Mouse (Mus musculus) forebrain, postnatal 0 days (tissue): ENCODE data around the gene Fam3b. TPM values are rescaled to one million over a fixed set of nuclear protein-coding genes. Genes with fewer than 3 reads are reported as not detected.

Source experiments
- ATAC-seq: fragments of 200-750 bp; cut with Nextera tagmentation; 2 replicates; pipeline ENCODE4 v1.8.0; 2017; ENCODE audit warnings: mild to moderate bottlenecking, moderate library complexity
- DNase-seq: peaks from one replicate; pipeline ENCODE4 v3.0.0-alpha.2; 2015
- H3K27ac ChIP-seq: fragments of 300-500 bp; sonication (generic); 2 replicates; pipeline ENCODE4 v1.5.1; 2014; ENCODE audit warnings: low read depth, mild to moderate bottlenecking, antibody characterized with exemption, low read length, moderate library complexity, mixed read lengths
- H3K27me3 ChIP-seq: fragments of 300-500 bp; sonication (generic); 2 replicates; pipeline ENCODE4 v1.6.1; 2014; ENCODE audit warnings: mild to moderate bottlenecking, low read length, mixed read lengths; ENCODE audit not compliant: insufficient read depth
- H3K36me3 ChIP-seq: fragments of 300-500 bp; sonication (generic); 2 replicates; pipeline ENCODE4 v1.6.1; 2014; ENCODE audit warnings: mild to moderate bottlenecking, moderate library complexity; ENCODE audit not compliant: insufficient read depth
- H3K4me1 ChIP-seq: fragments of 300-500 bp; sonication (generic); 2 replicates; pipeline ENCODE4 v1.6.1; 2014; ENCODE audit warnings: antibody characterized with exemption; ENCODE audit not compliant: insufficient read depth
- H3K4me2 ChIP-seq: fragments of 300-500 bp; sonication (generic); 2 replicates; pipeline ENCODE4 v1.6.1; 2014; ENCODE audit warnings: low read depth, mild to moderate bottlenecking, moderate library complexity
- H3K4me3 ChIP-seq: fragments of 300-500 bp; sonication (generic); 2 replicates; pipeline ENCODE4 v1.5.1; 2014; ENCODE audit warnings: low read depth, low read length, mixed read lengths
- H3K9ac ChIP-seq: fragments of 300-500 bp; sonication (generic); 2 replicates; pipeline ENCODE4 v1.6.1; 2014; ENCODE audit warnings: mild to moderate bottlenecking
- H3K9me3 ChIP-seq: fragments of 300-500 bp; sonication (generic); 2 replicates; pipeline ENCODE4 v1.6.1; 2016; ENCODE audit warnings: low read length
- CTCF ChIP-seq: sonication (generic); IDR thresholded peaks from 2 replicates; pipeline ENCODE4 v1.5.1; 2016; ENCODE audit warnings: antibody characterized with exemption, control low read depth, low read depth
- WGBS: fragments of 180-500 bp; shearing (Covaris S2); extraction: QIAGEN DNeasy Blood & Tissue Kit; methylation state at CpG from one replicate; pipeline ENCODE4 v1.1.7; 2014; 5-methylcytosine and 5-hydroxymethylcytosine counted together
- polyA plus RNA-seq: library from polyadenylated mRNA; unstranded; fragments of >200 nt; fragmentation: Nextera tagmentation; extraction: Ambion mirVana; gene quantifications from 2 replicates; pipeline ENCODE4 v1.2.1, GENCODE M21; 2015
- total RNA-seq: library from RNA; depleted of rRNA; stranded (reverse); fragments of >200 nt; gene quantifications from 2 replicates; pipeline ENCODE4 v1.2.3, GENCODE M21; 2014

Gene Fam3b
- total and polyA plus RNA-seq, 2 experiments from 2014 or later, result not detected

DNA sequence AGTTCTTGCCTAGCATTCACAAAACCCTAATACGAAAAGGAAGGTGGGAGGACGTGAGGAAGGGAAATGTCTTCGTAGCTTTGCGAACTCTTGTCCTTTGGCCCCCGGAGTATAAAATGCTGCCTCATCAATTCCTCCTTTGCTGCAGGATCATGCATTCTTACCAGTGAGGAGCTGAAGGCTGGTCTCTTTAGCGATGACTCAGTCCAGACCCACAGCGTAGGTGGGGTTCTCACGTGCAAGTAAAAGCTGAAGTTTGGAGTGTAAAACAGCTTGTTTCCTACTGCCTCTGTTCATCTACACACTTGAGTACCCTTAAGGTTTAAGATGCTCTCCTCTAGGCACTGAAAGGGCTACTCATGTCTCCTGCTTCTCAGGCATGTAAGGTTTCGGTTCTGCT, 72.6 kb downstream of the Fam3b start:
- ATAC-seq, result no peak
- H3K27ac ChIP-seq, result no peak overlapping the region
- no peak overlapping the region for H3K9ac ChIP-seq
- H3K9me3 ChIP-seq, result no peaks in the 10 kb centered on the region
- 89% methylated on average over 9 of the region's 9 CpGs for WGBS
- no peaks in the 10 kb centered on the region for H3K36me3 ChIP-seq
- no peak for TF ChIP-seq CTCF
- H3K4me2 ChIP-seq, result no peak overlapping the region
- H3K4me1 ChIP-seq, result no peaks in the 10 kb centered on the region
- H3K27me3 ChIP-seq, result no peaks in the 10 kb centered on the region
- H3K4me3 ChIP-seq, result no peak overlapping the region
- no peak for DNase-seq

DNA sequence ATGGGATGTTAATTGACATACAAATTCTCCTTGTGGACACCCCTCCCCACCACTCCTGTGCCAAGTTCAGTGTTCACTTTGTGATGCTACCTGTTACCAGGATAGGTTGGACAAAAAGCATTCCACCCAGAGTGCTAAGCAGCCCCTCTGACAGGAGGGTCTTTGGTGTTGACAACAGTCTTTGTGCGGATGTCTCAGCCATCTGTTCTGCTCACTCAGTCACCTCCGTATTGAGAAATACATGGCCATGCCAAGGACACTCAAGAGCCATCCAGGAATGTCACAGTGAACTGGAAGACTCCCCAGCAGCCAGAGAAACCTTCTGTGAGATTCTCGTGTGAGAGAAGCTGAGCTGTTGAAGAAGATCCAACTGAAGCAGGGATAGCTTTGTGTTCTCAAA, 76.4 kb downstream of the Fam3b start:
- no peak overlapping the region for H3K27ac ChIP-seq
- DNase-seq (peak; percentile 37), ATAC-seq (peak; percentile 82)
- 50% methylated on average over 3 of the region's 3 CpGs for WGBS
- no peak overlapping the region for H3K4me3 ChIP-seq
- no peaks in the 10 kb centered on the region for H3K27me3 ChIP-seq
- H3K4me2 ChIP-seq, result no peak overlapping the region
- no peaks in the 10 kb centered on the region for H3K4me1 ChIP-seq
- no peaks in the 10 kb centered on the region for H3K36me3 ChIP-seq
- H3K9me3 ChIP-seq, result no peaks in the 10 kb centered on the region
- no peak for TF ChIP-seq CTCF
- no peak overlapping the region for H3K9ac ChIP-seq

DNA sequence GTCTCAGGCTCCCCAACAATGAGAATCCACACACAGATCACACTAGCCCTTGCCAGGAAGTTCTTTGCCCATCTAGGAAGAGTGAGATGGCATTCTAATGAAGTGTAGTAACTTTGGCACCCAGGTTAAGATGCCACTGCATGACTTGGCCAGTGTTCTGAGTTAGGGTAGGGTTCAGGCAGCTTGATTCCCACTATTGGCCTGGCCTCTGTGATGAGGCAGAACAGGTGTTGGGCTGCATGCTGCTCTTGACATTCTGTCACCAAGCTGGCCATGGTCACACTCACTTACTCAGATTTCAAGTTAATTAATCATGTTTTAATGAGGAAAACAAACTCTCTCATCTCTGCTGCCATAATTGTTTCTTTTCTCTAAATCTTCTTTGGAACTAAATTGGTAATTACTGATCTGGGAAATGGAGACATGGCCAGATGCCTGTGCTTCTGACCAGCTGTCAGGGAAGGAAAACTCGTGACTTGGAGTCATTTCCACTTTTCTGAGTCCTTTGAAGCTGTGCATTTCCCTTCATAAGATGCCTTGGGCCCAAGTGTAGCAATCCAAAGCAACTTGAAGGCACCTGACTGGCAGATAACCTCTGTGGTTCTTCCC, 77.1 kb downstream of the Fam3b start:
- Histone ChIP-seq H3K27ac (no peak overlapping the region), H3K4me1 (no peaks in the 10 kb centered on the region), H3K36me3 (no peaks in the 10 kb centered on the region), H3K9me3 (no peaks in the 10 kb centered on the region), H3K4me3 (no peak overlapping the region), H3K27me3 (no peaks in the 10 kb centered on the region), H3K4me2 (no peak overlapping the region), H3K9ac (no peak overlapping the region)
- 10% methylated on average over 1 of the region's 1 CpGs for WGBS
- peak; percentile 54; the same call in 1 of the 2 replicates for ATAC-seq
- DNase-seq, result peak; percentile 68
- TF ChIP-seq CTCF, result no peak

DNA sequence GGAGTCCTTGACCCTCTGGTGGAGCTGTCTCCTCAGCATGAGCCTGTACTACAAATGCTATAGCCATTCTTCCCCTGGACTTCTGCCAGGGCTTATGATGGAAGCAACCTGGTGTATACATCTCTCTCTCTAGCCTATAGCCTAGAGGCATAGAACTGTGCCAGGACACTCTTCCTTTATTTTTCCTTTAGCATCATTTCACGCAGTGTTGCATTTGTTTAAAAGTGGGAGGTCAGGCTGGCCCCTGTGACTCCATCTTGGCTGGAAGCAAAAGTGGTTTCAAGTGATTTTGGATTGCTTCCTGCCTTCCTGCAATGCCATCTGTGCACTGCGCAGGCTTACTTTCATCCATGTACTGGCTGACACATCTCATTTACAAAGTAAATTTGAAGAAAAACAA, 80.4 kb downstream of the Fam3b start:
- WGBS, result 43% methylated on average over 2 of the region's 2 CpGs
- no peak for ATAC-seq
- peak; percentile 37 for DNase-seq

DNA sequence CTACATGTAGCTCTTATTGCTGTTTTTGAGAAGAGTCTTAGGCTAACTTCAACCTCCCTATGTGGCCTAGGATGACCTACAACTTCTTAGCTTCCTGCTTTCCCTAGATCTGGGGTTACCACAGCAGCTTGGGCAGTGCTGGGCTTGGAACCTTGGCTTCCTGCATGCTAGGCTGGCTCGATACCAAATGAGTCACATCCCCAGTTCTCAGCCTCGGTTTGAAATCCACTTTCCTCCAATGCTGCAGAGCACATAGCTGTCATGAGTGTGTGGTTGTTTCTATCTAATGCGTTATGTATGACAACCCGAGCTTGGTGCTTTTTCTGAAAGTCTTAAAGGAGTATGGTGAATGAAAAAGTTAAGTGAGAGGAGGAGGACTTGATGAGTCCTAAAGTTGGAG, 83.3 kb downstream of the Fam3b start:
- no peak overlapping the region for H3K27ac ChIP-seq
- H3K4me1 ChIP-seq, result no peaks in the 10 kb centered on the region
- no peaks in the 10 kb centered on the region for H3K9me3 ChIP-seq
- DNase-seq, result no peak
- no peak for TF ChIP-seq CTCF
- H3K36me3 ChIP-seq, result no peaks in the 10 kb centered on the region
- H3K27me3 ChIP-seq, result no peaks in the 10 kb centered on the region
- no peak overlapping the region for H3K4me3 ChIP-seq
- ATAC-seq, result peak; percentile 25; the same call in 1 of the 2 replicates
- H3K4me2 ChIP-seq, result no peak overlapping the region
- no peak overlapping the region for H3K9ac ChIP-seq
- WGBS, result 75% methylated on average over 4 of the region's 4 CpGs

More for the DNA sequence above, 80.4 kb downstream of the Fam3b start:
- H3K27ac ChIP-seq, result no peak overlapping the region
- no peaks in the 10 kb centered on the region for H3K4me1 ChIP-seq
- H3K4me3 ChIP-seq, result no peak overlapping the region
- H3K36me3 ChIP-seq, result no peaks in the 10 kb centered on the region
- no peak overlapping the region for H3K4me2 ChIP-seq
- no peak overlapping the region for H3K9ac ChIP-seq
- H3K9me3 ChIP-seq, result no peaks in the 10 kb centered on the region
- H3K27me3 ChIP-seq, result no peaks in the 10 kb centered on the region
- TF ChIP-seq CTCF, result no peak

DNA sequence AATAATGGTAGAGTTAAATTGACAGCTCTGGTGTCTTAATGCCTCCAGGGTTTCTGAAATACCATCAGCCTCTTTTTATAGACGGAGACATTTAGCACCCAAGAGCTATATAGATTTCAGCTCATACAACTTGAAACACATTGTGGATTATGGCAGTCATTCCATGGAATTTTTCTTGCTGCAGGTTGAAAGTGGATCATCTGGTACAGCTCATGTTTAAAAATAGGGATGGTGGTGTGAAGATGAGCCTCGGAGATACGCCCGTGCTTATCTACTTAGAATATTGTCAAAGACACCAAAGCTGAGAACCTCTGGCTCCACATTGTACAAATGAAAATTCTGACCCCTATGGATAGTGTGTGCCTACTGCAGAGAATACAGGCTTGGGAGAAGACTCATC, 84.5 kb downstream of the Fam3b start:
- no peak overlapping the region for H3K27ac ChIP-seq
- 80% methylated on average over 4 of the region's 4 CpGs for WGBS
- H3K27me3 ChIP-seq, result no peaks in the 10 kb centered on the region
- no peak for DNase-seq
- H3K4me3 ChIP-seq, result no peak overlapping the region
- ATAC-seq, result peak; percentile 36
- H3K4me2 ChIP-seq, result no peak overlapping the region
- H3K36me3 ChIP-seq, result no peaks in the 10 kb centered on the region
- H3K4me1 ChIP-seq, result no peaks in the 10 kb centered on the region
- no peaks in the 10 kb centered on the region for H3K9me3 ChIP-seq
- TF ChIP-seq CTCF, result no peak
- H3K9ac ChIP-seq, result no peak overlapping the region

DNA sequence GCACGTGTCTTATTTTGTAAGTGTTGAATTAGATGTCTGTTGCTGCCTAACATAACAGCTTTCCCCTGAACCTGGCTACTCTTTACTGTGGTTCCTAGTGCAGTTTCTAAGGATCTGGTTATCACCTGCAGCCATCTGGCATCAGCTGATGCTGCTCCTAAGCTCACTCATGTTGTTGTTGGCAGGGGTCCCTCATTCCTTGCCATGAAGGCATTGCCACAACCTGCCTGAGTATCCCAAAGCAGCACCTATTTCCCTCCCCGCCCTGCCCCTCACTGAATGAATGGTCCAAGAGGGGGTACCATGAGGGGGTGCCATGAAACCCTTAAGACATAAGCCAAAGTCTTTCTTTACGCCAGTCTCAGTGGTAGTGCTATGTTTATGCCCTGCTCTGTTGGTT, 86.6 kb downstream of the Fam3b start:
- DNase-seq (no peak), ATAC-seq (no peak)
- Histone ChIP-seq H3K27me3 (no peaks in the 10 kb centered on the region), H3K4me3 (no peak overlapping the region), H3K36me3 (no peaks in the 10 kb centered on the region), H3K4me1 (no peaks in the 10 kb centered on the region), H3K4me2 (no peak overlapping the region), H3K27ac (no peak overlapping the region), H3K9me3 (no peaks in the 10 kb centered on the region), H3K9ac (no peak overlapping the region)
- no peak for TF ChIP-seq CTCF
- 76% methylated on average over 3 of the region's 3 CpGs for WGBS
